Mouse (Mus musculus) liver, embryonic 13.5 days (tissue): ENCODE data around the gene Psmc6. TPM values are rescaled to one million over a fixed set of nuclear protein-coding genes. Genes with fewer than 3 reads are reported as not detected.

ENCODE experiments used
- ATAC-seq: fragments of 200-750 bp; cut with Nextera tagmentation; 2 replicates; pipeline ENCODE4 v1.8.0; 2017; ENCODE audit warnings: low read depth, mild to moderate bottlenecking, moderate number of reproducible peaks, moderate library complexity
- DNase-seq: peaks from one replicate; pipeline ENCODE4 v3.0.0; 2022
- H3K27ac ChIP-seq: fragments of 300-500 bp; sonication (generic); 2 replicates; pipeline ENCODE4 v1.5.1; 2015; ENCODE audit warnings: moderate library complexity, mild to moderate bottlenecking, inconsistent platforms
- H3K27me3 ChIP-seq: fragments of 300-500 bp; sonication (generic); 2 replicates; pipeline ENCODE4 v1.6.1; 2015; ENCODE audit warnings: mild to moderate bottlenecking, inconsistent platforms
- H3K36me3 ChIP-seq: fragments of 300-500 bp; sonication (generic); 2 replicates; pipeline ENCODE4 v1.6.1; 2015; ENCODE audit warnings: mild to moderate bottlenecking, inconsistent platforms
- H3K4me1 ChIP-seq: fragments of 300-500 bp; sonication (generic); replicated peaks from 2 replicates; pipeline ENCODE4 v1.6.1; 2015; ENCODE audit warnings: inconsistent platforms
- H3K4me2 ChIP-seq: fragments of 300-500 bp; sonication (generic); 2 replicates; pipeline ENCODE4 v1.6.1; 2015; ENCODE audit warnings: inconsistent platforms, mild to moderate bottlenecking, moderate library complexity
- H3K4me3 ChIP-seq: fragments of 300-500 bp; sonication (generic); replicated peaks from 2 replicates; pipeline ENCODE4 v1.5.1; 2015; ENCODE audit warnings: mild to moderate bottlenecking, inconsistent platforms
- H3K9ac ChIP-seq: fragments of 300-500 bp; sonication (generic); 2 replicates; pipeline ENCODE4 v1.6.1; 2015; ENCODE audit warnings: mild to moderate bottlenecking, inconsistent platforms
- H3K9me3 ChIP-seq: fragments of 300-500 bp; sonication (generic); replicated peaks from 2 replicates; pipeline ENCODE4 v1.6.1; 2016; ENCODE audit warnings: inconsistent platforms
- WGBS: fragments of 180-500 bp; shearing (Covaris S2); methylation state at CpG from one replicate; pipeline ENCODE4 v1.1.7; 2015; ENCODE audit not compliant: insufficient replicate concordance; 5-methylcytosine and 5-hydroxymethylcytosine counted together
- polyA plus RNA-seq: library from polyadenylated mRNA; unstranded; fragments of >200 nt; fragmentation: Nextera tagmentation; extraction: Ambion mirVana; gene quantifications from 2 replicates; pipeline ENCODE4 v1.2.1, GENCODE M21; 2015

Gene Psmc6
- 112 and 143 TPM in 2 replicates for polyA plus RNA-seq

DNA sequence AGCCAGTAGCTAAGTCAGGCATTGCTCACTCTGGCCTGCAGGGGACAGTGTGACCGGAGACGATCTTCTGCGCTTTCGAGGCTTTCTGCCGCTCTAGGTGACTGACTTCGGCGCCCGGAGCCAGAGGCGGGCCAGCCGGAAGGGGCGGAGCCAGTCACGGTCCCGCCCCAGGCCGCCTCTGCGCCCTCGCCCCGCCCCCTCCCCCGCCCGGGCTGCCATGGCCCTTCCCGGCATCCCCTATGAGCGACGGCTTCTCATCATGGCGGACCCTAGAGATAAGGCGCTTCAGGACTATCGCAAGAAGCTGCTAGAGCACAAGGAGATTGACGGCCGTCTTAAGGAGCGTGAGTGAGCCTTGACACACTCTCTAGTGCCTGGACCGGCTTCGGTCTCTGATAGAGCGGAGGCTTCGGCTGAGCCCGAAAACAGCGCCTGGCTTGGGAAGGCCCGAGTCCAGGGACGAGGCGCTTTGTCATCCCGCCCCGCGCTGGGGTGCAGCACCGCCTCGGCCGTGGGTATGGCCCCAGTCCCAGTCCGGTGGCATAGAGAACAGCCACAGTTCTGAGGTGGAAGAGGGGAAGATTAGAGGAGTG lies at the start of gene Psmc6:
Gene Psmc6, plus strand, starts transcription at position 200 of the 593 bp plus-strand sequence.
- Histone ChIP-seq H3K9me3 (no peaks in the 10 kb centered on the region), H3K27ac (peak within 1 kb of the TSS; percentile 96), H3K27me3 (no peaks in the 10 kb centered on the region), H3K4me2 (peak within 1 kb of the TSS; percentile 72), H3K9ac (peak within 1 kb of the TSS; percentile 93), H3K36me3 (peaks cover 33% of the 10 kb centered on the region), H3K4me3 (peak within 1 kb of the TSS; percentile 94), H3K4me1 (peaks cover 33% of the 10 kb centered on the region)
- peak; percentile 93 for ATAC-seq
- WGBS: under 1% methylated on average over 44 of the region's 44 CpGs
- DNase-seq: peak; percentile 85

DNA sequence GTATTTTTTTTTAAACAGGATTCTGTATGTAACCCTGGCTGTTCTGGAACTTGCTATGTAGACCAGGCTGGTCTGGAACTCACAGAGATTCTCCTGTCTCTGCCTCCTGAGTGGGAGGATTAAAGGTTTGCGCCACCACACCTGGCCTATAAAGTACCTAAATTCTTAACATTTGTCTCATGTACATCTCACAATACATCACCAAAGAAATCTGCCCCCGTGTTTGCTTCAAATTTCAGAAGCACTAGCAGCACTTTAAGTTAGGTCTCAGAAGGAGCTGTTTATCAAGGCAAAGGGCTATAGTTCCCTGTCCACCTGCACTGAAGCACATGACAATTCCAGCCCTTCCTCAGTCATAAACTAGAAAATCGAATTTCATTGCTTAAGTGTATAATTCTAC lies 47.5 kb upstream of the Psmc6 start:
- H3K4me2 ChIP-seq: no peak overlapping the region
- no peak for DNase-seq

DNA sequence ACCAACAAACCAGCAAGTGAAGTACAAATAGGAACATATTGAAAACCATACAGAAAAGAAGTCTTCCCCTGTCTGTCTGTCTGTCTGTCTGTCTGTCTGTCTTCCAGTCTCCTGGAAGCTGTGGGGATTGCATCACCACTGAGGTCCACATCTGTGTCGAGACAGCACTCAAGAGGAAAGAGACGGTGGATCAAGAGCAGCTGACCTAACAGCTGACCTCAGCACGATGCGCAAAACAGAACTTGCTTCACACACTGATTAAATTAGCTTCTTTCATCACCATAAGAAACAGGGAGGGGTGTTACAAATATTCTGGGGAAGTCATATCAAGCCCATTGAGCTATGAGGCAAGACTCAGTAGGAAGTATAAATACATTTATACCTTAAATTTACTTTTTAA lies 38.0 kb upstream of the Psmc6 start:
- Histone ChIP-seq H3K36me3 (peaks cover 62% of the 10 kb centered on the region), H3K9me3 (no peaks in the 10 kb centered on the region), H3K27me3 (no peaks in the 10 kb centered on the region), H3K9ac (no peak overlapping the region), H3K4me2 (no peak overlapping the region), H3K4me1 (no peaks in the 10 kb centered on the region), H3K4me3 (no peak overlapping the region), H3K27ac (no peak overlapping the region)
- 73% methylated on average over 4 of the region's 4 CpGs for WGBS
- ATAC-seq: no peak
- DNase-seq: no peak

More for the DNA sequence above, 47.5 kb upstream of the Psmc6 start:
- Histone ChIP-seq H3K27me3 (no peaks in the 10 kb centered on the region), H3K9ac (no peak overlapping the region), H3K27ac (no peak overlapping the region), H3K36me3 (peaks cover 5% of the 10 kb centered on the region), H3K4me3 (no peak overlapping the region), H3K4me1 (no peaks in the 10 kb centered on the region), H3K9me3 (no peaks in the 10 kb centered on the region)
- WGBS: 76% methylated on average over 3 of the region's 3 CpGs
- ATAC-seq: no peak

DNA sequence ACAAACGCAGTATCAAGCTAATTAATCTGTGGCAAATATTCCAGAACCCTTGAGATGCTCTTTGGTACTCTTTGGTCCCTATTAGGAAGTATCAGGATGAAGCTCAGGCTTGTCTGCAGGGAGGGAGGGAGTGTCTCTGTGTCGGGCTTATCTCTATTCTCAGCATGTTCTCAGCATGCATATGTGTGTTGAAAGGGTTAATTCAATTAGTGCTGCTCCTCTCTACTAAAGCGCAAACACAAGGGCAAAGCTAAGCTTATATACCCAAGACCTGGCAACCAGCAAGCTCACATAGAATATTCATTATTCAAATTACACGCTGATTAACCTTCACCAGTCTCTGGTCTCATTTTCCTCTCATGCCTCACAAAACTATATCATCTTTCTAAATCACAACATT lies 25.6 kb upstream of the Psmc6 start:
- no peak overlapping the region for H3K27ac ChIP-seq
- ATAC-seq (no peak), DNase-seq (no peak)
- peaks cover 64% of the 10 kb centered on the region for H3K36me3 ChIP-seq
- H3K27me3 ChIP-seq: no peaks in the 10 kb centered on the region
- no peak overlapping the region for H3K4me2 ChIP-seq
- H3K4me1 ChIP-seq: peaks cover 13% of the 10 kb centered on the region
- WGBS: 74% methylated on average over 4 of the region's 4 CpGs
- no peaks in the 10 kb centered on the region for H3K9me3 ChIP-seq
- H3K4me3 ChIP-seq: no peak overlapping the region
- no peak overlapping the region for H3K9ac ChIP-seq

DNA sequence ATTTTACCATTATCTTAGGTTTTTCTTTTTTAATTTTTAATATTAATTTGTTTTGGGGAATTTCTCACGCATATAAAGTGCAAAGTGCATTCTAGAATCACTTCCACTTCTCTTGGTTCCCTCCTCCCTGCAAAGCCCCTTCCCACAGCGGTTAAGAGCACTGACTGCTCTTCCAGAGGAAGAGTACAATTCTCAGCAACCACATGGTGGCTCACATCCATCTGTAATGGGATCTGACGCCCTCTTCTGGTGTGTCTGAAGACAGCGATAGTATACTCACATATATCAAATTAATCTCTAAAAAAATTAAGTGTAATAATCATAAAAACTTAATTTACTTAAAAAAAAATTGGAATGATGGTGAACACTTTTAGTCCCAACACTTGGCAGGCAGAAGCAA lies 25.2 kb upstream of the Psmc6 start:
- DNase-seq (no peak), ATAC-seq (no peak)
- Histone ChIP-seq H3K4me2 (no peak overlapping the region), H3K36me3 (peaks cover 60% of the 10 kb centered on the region), H3K4me3 (no peak overlapping the region), H3K9me3 (no peaks in the 10 kb centered on the region), H3K27ac (no peak overlapping the region), H3K4me1 (peaks cover 17% of the 10 kb centered on the region), H3K27me3 (no peaks in the 10 kb centered on the region), H3K9ac (no peak overlapping the region)
- WGBS: 76% methylated on average over 4 of the region's 4 CpGs

DNA sequence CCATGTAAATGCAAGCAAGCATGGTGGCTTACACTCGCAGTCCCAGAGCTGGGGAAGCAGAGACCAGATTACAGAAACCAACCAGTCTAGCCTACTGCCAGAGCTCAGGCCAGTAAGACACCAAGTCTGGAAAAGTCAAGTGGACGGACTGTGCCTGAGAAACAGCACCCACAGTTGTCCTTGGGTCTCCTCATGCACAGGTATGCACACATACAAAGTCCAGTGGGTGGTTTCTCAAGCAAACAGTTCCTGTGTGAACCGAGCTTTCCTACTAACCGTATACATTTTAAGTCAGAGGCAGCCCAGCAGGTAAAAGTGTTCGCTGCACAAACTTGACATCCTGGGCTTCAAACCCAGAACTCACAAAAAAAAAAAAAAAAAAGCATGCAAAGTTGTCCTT lies 23.7 kb upstream of the Psmc6 start:
- DNase-seq (no peak), ATAC-seq (0 out of 2 replicates have a peak, but pooled peaks have one; percentile 36)
- H3K4me1 ChIP-seq: peaks cover 20% of the 10 kb centered on the region
- no peak overlapping the region for H3K9ac ChIP-seq
- H3K9me3 ChIP-seq: no peaks in the 10 kb centered on the region
- H3K4me2 ChIP-seq: no peak overlapping the region
- 76% methylated on average over 5 of the region's 5 CpGs for WGBS
- H3K27ac ChIP-seq: no peak overlapping the region
- H3K27me3 ChIP-seq: no peaks in the 10 kb centered on the region
- peaks cover 49% of the 10 kb centered on the region for H3K36me3 ChIP-seq
- H3K4me3 ChIP-seq: no peak overlapping the region

DNA sequence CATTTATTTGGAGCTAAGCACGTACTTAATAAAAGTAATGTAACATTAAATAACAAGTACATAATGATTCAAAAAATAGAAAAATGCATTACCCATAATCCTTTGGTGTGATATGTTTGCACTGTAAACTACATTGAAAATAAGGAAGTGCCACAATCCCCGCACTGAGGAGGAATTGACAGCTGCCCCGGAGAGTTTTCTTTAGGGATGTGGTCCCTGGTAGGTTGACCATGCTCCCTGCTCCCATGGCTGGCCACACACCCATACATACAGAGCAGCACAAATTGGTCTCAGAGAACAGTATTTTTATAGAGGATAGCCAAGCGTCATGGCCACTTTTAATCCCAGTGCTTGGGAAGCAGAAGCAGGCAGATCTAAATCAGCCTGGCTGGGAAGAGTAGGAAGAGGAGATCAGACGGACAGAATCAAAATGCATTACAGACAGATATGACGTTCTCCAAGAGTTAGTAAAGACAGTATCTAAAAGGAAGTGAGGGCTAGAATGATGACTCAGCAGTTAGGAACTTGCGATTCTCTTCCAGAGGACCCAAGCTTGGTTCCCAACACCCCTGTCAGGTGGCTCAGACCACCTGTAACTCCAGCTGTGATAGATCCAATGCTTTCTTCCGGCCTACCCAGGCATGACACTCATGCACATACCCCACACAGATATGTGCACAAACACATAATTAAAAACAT lies 21.8 kb upstream of the Psmc6 start:
- peaks cover 31% of the 10 kb centered on the region for H3K36me3 ChIP-seq
- H3K4me3 ChIP-seq: no peak overlapping the region
- H3K4me1 ChIP-seq: peaks cover 20% of the 10 kb centered on the region
- DNase-seq (no peak), ATAC-seq (no peak)
- H3K9me3 ChIP-seq: no peaks in the 10 kb centered on the region
- no peak overlapping the region for H3K4me2 ChIP-seq
- 57% methylated on average over 8 of the region's 8 CpGs for WGBS
- H3K9ac ChIP-seq: no peak overlapping the region
- no peaks in the 10 kb centered on the region for H3K27me3 ChIP-seq
- peak overlapping the region; percentile 19; the same call in 1 of the 2 replicates for H3K27ac ChIP-seq

DNA sequence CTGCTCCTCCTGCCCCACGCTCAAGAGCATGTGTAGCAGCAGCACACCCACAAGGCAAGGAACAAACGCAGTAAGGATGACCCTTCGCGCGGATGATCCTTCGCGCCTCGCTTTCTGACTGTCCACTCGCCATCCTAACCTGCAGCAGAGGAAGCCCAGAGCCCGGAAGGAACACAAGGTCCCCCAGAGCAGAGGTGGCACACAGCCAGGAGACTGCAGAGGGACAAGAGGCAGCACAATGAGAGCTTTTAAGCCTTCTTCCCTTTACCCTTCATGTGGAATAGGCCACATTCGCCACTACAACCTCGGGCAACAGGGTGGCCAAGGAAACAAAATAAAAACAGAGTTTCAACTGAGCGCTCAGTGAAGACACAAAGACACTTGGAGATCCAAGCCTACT lies 19.9 kb upstream of the Psmc6 start:
- no peak for ATAC-seq
- peaks cover 22% of the 10 kb centered on the region for H3K36me3 ChIP-seq
- no peak overlapping the region for H3K9ac ChIP-seq
- peaks cover 35% of the 10 kb centered on the region for H3K4me1 ChIP-seq
- no peak overlapping the region for H3K4me3 ChIP-seq
- H3K27me3 ChIP-seq: no peaks in the 10 kb centered on the region
- H3K4me2 ChIP-seq: no peak overlapping the region
- no peaks in the 10 kb centered on the region for H3K9me3 ChIP-seq
- H3K27ac ChIP-seq: no peak overlapping the region
- no peak for DNase-seq
- 88% methylated on average over 13 of the region's 13 CpGs for WGBS

DNA sequence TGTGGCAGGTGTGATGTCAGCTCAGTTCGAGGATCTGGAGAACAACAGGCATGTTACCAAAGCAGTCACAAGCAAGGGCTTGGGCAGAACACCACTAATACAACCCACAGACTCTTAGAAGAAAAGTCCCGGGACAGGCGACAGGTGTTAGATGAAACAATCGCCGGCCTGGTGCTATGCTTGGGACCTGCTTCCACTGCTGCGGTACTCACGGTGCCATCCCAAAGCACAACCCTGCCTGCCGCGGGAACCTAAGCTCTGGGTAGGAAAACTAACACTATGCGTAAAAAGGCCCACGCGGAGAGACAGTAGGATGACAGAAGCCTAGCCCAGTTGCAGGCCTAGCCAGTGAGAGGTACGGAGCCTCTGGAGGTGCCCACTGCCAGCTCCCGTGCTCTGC lies 19.5 kb upstream of the Psmc6 start:
- Histone ChIP-seq H3K4me2 (no peak overlapping the region), H3K4me3 (no peak overlapping the region), H3K36me3 (peaks cover 19% of the 10 kb centered on the region), H3K9me3 (no peaks in the 10 kb centered on the region), H3K27ac (no peak overlapping the region), H3K27me3 (no peaks in the 10 kb centered on the region), H3K4me1 (peaks cover 39% of the 10 kb centered on the region), H3K9ac (no peak overlapping the region)
- WGBS: 92% methylated on average over 14 of the region's 14 CpGs
- DNase-seq (no peak), ATAC-seq (no peak)

DNA sequence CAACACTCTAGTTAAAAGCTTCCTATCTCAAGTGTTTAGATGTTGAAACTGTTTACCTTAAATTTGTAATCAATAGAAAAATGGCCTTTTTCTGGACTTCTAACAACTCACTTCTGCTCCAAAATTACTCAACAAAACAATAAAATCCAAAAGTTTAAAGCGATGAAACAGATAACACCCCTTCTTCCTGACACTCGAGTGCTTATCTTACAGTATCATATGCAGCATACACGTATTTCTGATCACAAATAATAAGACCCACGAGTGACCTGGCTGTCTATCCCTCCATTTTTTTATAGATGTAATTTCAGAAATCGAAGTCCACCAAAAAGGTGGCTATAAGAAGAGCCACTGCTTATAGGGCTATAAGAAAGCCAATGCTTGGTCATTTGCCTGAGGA lies 12.7 kb upstream of the Psmc6 start:
- 19% methylated on average over 5 of the region's 5 CpGs for WGBS
- peak overlapping the region; percentile 90 for H3K27ac ChIP-seq
- peaks cover 73% of the 10 kb centered on the region for H3K4me1 ChIP-seq
- peaks cover 5% of the 10 kb centered on the region; the same call in 1 of the 2 replicates for H3K36me3 ChIP-seq
- H3K4me2 ChIP-seq: peak overlapping the region; percentile 90
- ATAC-seq (no peak), DNase-seq (no peak)
- peak overlapping the region; percentile 93 for H3K4me3 ChIP-seq
- H3K27me3 ChIP-seq: no peaks in the 10 kb centered on the region
- H3K9me3 ChIP-seq: no peaks in the 10 kb centered on the region
- peak overlapping the region; percentile 94 for H3K9ac ChIP-seq

DNA sequence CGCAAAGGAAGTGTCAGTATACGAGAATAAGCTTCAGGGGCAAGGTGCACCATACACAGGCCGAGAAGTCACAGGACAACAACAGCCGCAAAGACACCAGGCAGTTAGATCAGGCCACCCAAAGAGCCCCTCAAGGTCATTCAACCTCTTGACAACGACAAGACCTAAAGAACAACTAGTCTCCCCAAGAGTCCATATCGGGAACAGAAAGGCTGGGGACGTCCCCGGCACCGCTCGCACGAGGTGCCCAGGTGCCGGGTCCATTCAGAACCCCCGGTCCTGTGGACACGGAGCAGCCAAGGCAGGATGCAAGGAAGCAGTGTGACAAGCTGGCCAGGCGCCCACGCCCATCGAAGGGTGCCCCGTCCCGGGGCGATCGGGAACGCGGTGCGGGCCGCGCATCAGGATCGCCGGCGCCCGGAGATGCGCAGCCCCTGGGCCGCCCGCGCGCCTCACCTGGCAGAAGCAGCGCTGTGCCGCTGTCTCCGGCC lies 11.6 kb upstream of the Psmc6 start:
- ATAC-seq: peak; percentile 55; the same call in 1 of the 2 replicates
- DNase-seq: no peak
- Histone ChIP-seq H3K27ac (peak overlapping the region; percentile 90), H3K27me3 (no peaks in the 10 kb centered on the region), H3K9ac (peak overlapping the region; percentile 94), H3K36me3 (peaks cover 5% of the 10 kb centered on the region; the same call in 1 of the 2 replicates), H3K9me3 (no peaks in the 10 kb centered on the region), H3K4me2 (peak overlapping the region; percentile 90), H3K4me1 (peaks cover 84% of the 10 kb centered on the region), H3K4me3 (peak overlapping the region; percentile 93)
- WGBS: under 1% methylated on average over 38 of the region's 38 CpGs
